ENCODE assay signal across 24 mouse cellular contexts in genomic region chr9:97142558-97142957, GRCm38 (mm10).
"Had no signal": no experiment of that assay in that cellular context is flagged by ENCODE, and none has a peak within 500 bp of the region (broad histone marks: within the 10 kb centered on the region; RNA-seq: fewer than 3 reads in every experiment).

No protein-coding gene starts in this region.

- H3K36me3 ChIP-seq: heart, embryonic 13.5 days; heart, embryonic 15.5 days; hindbrain, embryonic 13.5 days; hindbrain, embryonic 15.5 days; kidney, embryonic 15.5 days; limb, embryonic 10.5 days; limb, embryonic 12.5 days; liver, embryonic 13.5 days; liver, embryonic 15.5 days had no signal

- H3K9ac ChIP-seq: heart, embryonic 13.5 days; heart, embryonic 15.5 days; hindbrain, embryonic 13.5 days; hindbrain, embryonic 15.5 days; kidney, embryonic 15.5 days; limb, embryonic 12.5 days; liver, embryonic 13.5 days; liver, embryonic 15.5 days had no signal

- DNase-seq: gastrocnemius, postnatal 14 days; gastrocnemius, postnatal 36 days; heart, postnatal 14 days; heart, postnatal 36 days; kidney, adult 11 months; kidney, adult 2 months; kidney, adult 9 months; kidney, postnatal 14 days; kidney, postnatal 36 days; layer of hippocampus, adult 9-11 months; liver; liver, embryonic 13.5 days had no signal

- H3K4me1 ChIP-seq: hindbrain, embryonic 13.5 days; hindbrain, embryonic 15.5 days; kidney, embryonic 15.5 days; limb, embryonic 12.5 days; liver, embryonic 13.5 days had no signal

- H3K4me3 ChIP-seq: heart, embryonic 13.5 days; heart, embryonic 15.5 days; hindbrain, embryonic 13.5 days; hindbrain, embryonic 15.5 days; kidney, embryonic 15.5 days; left cerebral cortex, adult 2 months; limb, embryonic 10.5 days; limb, embryonic 12.5 days; liver, embryonic 13.5 days; liver, embryonic 15.5 days had no signal

- H3K27me3 ChIP-seq: heart, embryonic 13.5 days; heart, embryonic 15.5 days; hindbrain, embryonic 13.5 days; hindbrain, embryonic 15.5 days; kidney, embryonic 15.5 days; limb, embryonic 12.5 days had no signal

- H3K27ac ChIP-seq: heart, embryonic 13.5 days; heart, embryonic 15.5 days; hindbrain, embryonic 13.5 days; hindbrain, embryonic 15.5 days; hindbrain, postnatal 0 days; kidney, embryonic 15.5 days; kidney, postnatal 0 days; left cerebral cortex, adult 2 months; limb, embryonic 10.5 days; limb, embryonic 12.5 days; liver, embryonic 13.5 days; liver, embryonic 15.5 days had no signal

- ATAC-seq: hindbrain, postnatal 0 days; intestine, embryonic 16.5 days had no signal
